Mouse (Mus musculus): Measurements from ENCODE around the gene Cux2.

DNA sequence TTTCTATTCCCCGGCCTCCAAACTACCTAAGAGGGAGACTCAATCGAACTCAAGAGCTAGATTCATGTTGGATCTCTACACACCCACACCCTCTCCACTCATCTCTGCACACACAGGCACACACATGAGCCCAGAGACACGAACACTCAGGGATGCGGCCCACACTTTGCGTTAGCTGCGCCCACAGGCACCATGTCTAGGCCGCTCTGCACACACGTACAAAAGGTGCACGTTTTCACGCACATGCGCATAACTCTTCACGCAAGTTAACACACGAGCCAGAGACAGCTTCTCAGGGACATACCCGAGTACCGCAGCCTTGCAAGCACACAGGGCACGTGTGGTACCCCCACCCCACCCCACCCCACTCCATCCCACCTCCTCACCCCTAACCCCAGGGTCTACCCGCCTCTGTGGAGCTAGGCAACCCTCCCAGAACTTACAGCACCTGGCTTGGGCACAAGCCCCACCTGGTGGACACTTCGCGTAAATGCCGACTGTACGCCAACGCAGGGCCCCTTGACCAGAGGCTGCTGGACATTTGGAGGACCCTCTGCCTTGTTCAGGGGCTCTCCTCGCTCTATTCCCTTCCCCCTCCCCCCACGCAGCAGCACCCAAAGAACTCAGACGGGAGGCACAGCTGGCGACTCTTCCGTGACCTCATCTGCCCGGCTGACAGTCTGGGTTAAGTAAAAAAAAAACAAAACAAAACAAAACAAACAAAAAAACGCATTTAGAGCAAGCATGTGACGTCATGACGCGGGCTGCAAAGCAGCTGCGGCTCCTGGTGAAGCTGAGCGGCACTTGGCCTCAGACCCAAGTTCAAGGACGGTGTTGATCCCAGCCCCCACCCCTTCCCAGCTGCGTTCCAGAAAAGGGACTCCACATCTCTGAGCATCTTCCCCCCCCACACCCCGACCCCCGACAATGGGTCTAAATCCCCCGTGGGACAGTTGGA lies 9.4 kb upstream of the Cux2 start:
- peak; percentile 78 for TF ChIP-seq CTCF (conservative IDR thresholded peaks at IDR 0.05; ENCODE audit: insufficient read depth, insufficient read length, low read depth, low read length)
- TF ChIP-seq POLR2A (IDR thresholded peaks at IDR 0.05; ENCODE audit: low read depth, low read length): no peak
